Mouse (Mus musculus): ENCODE results near the gene Nrip2. TPM values are rescaled to one million over a fixed set of nuclear protein-coding genes. Genes with fewer than 3 reads are reported as not detected.

Gene Nrip2
- total and polyA plus RNA-seq, 2 experiments from 2014 or later: 1.6 to 8.2 TPM

DNA sequence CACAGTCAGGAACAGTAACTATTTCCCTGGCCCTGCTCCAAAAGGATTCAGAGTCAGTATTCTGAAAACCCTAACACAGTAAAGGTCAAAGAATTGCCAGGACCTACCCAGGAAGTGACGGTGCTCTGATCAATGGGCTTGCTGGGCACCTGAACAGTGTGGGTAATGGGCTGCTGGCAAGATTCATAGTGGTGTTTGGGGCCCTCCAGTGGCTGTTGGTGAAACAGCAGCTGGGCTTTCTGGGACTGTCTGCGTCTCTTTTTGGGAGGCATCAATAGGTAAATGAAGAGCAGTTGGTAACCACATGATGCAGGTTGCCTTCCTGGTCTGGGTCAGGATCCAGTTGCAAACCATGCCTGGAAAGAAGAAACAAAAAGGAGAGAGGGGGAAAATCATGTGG is 40.1 kb upstream of the Nrip2 start:
- no peak overlapping the region for H3K4me2 ChIP-seq (ENCODE audit: low read depth, low read length)
- DNase-seq (ENCODE audit: low spot score) (no peak), ATAC-seq (ENCODE audit: insufficient read depth, low read depth) (no peak)
- no peak overlapping the region for H3K9ac ChIP-seq (replicated peaks; ENCODE audit: low read depth, low read length)
- H3K36me3 ChIP-seq (replicated peaks; ENCODE audit: control insufficient read depth, insufficient read depth, low read length): peaks cover 18% of the 10 kb centered on the region
- H3K9me3 ChIP-seq (replicated peaks; ENCODE audit: control insufficient read depth, low read length): no peaks in the 10 kb centered on the region
- H3K27me3 ChIP-seq (ENCODE audit: control insufficient read depth, insufficient read depth, low read length): no peaks in the 10 kb centered on the region
- peak; percentile 63 for TF ChIP-seq CTCF (IDR thresholded peaks at IDR 0.05; ENCODE audit: low read depth)
- no peak for TF ChIP-seq EP300 (IDR thresholded peaks at IDR 0.05; ENCODE audit: low read depth)
- WGBS: 33% methylated on average over 2 of the region's 2 CpGs
- H3K4me1 ChIP-seq (ENCODE audit: control insufficient read depth, insufficient read depth): peaks cover 25% of the 10 kb centered on the region
- no peak overlapping the region for H3K4me3 ChIP-seq (ENCODE audit: low read depth, low read length)
- no peak overlapping the region for H3K27ac ChIP-seq (ENCODE audit: low read depth)

DNA sequence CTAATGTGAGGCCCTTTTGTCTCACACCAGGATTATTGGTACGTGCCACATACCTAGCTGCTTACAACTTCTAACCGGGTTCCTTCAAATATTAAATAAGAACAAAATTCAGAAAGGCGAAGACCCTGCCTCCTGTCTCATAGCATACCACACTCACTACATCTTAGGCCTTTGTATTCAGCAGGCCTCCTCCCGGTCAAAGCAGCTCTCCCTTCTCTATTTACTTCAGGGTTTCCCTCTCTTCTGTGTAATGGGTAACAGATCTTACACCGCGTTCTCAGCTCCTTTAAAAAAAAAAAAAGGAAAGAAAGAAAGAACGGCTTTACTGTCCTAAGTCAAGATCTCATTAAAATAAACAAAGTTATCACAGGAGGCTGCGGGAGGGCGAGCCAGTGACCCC is 37.2 kb upstream of the Nrip2 start:
- DNase-seq (ENCODE audit: low spot score) (no peak), ATAC-seq (ENCODE audit: insufficient read depth, low read depth) (no peak)
- H3K9ac ChIP-seq (replicated peaks; ENCODE audit: low read depth, low read length): peak overlapping the region; percentile 95
- peaks cover 25% of the 10 kb centered on the region for H3K36me3 ChIP-seq (replicated peaks; ENCODE audit: control insufficient read depth, insufficient read depth, low read length)
- peaks cover 15% of the 10 kb centered on the region; the same call in 1 of the 2 replicates for H3K4me1 ChIP-seq (ENCODE audit: control insufficient read depth, insufficient read depth)
- peak overlapping the region; percentile 99 for H3K4me2 ChIP-seq (ENCODE audit: low read depth, low read length)
- no peaks in the 10 kb centered on the region for H3K27me3 ChIP-seq (ENCODE audit: control insufficient read depth, insufficient read depth, low read length)
- H3K9me3 ChIP-seq (replicated peaks; ENCODE audit: control insufficient read depth, low read length): no peaks in the 10 kb centered on the region
- H3K27ac ChIP-seq (ENCODE audit: low read depth): peak overlapping the region; percentile 91
- TF ChIP-seq EP300 (IDR thresholded peaks at IDR 0.05; ENCODE audit: low read depth): no peak
- no peak for TF ChIP-seq CTCF (IDR thresholded peaks at IDR 0.05; ENCODE audit: low read depth)
- H3K4me3 ChIP-seq (ENCODE audit: low read depth, low read length): peak overlapping the region; percentile 96
- WGBS: 18% methylated on average over 9 of the region's 9 CpGs

DNA sequence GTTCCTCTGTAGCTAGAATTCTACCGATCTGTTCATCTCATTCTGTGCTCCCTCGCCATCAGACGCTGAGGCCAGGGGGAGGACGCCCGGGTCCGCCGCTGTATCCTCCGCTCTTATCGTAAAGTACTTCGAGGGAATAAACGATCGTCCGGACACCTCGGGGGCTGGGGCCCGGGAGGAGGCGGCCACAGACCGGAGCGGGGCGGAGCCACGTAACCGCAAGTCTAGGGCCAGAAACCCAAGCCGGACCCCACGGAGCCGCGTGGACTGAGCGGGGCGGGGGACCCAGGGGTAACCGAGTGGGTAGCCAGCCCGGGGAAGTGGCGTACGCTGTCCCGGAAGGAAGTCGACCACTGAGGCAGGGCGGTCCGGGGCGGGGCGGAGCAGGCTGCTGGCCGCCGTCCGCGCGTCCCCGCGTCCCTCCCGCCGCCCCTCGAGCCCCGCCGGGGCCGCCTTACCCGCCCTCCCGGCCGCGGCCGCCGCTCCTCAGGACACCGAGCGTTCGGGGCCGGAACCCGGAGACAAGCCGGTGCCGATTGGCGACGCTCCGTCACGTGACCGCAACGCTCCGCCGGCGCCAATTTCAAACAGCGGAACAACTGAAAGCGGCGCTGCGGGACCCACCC is 36.6 kb upstream of the Nrip2 start, which contains the start of the genes Rhno1 and Foxm1:
Rhno1 (minus strand) TSS at position 531 of the 626 bp plus-strand sequence.
Foxm1 (plus strand) TSS at position 587 of the 626 bp plus-strand sequence.
- H3K27ac ChIP-seq (ENCODE audit: low read depth): peak within 1 kb of the TSS; percentile 91
- peak; percentile 69 for DNase-seq (ENCODE audit: low spot score)
- peaks cover 26% of the 10 kb centered on the region for H3K36me3 ChIP-seq (replicated peaks; ENCODE audit: control insufficient read depth, insufficient read depth, low read length)
- peak; percentile 86 for ATAC-seq (ENCODE audit: insufficient read depth, low read depth)
- H3K9me3 ChIP-seq (replicated peaks; ENCODE audit: control insufficient read depth, low read length): no peaks in the 10 kb centered on the region
- H3K4me2 ChIP-seq (ENCODE audit: low read depth, low read length): peak within 1 kb of the TSS; percentile 99
- peak within 1 kb of the TSS; percentile 96 for H3K4me3 ChIP-seq (ENCODE audit: low read depth, low read length)
- peak within 1 kb of the TSS; percentile 95 for H3K9ac ChIP-seq (replicated peaks; ENCODE audit: low read depth, low read length)
- no peak for TF ChIP-seq EP300 (IDR thresholded peaks at IDR 0.05; ENCODE audit: low read depth)
- TF ChIP-seq CTCF (IDR thresholded peaks at IDR 0.05; ENCODE audit: low read depth): no peak
- H3K27me3 ChIP-seq (ENCODE audit: control insufficient read depth, insufficient read depth, low read length): no peaks in the 10 kb centered on the region
- H3K4me1 ChIP-seq (ENCODE audit: control insufficient read depth, insufficient read depth): peaks cover 15% of the 10 kb centered on the region; the same call in 1 of the 2 replicates
- WGBS: under 1% methylated on average over 54 of the region's 76 CpGs

- TF ChIP-seq EP300 (IDR thresholded peaks at IDR 0.05; ENCODE audit: low read depth) (no peak), CTCF (IDR thresholded peaks at IDR 0.05; ENCODE audit: low read depth) (no peak)
- DNase-seq (ENCODE audit: low spot score) (no peak), ATAC-seq (ENCODE audit: insufficient read depth, low read depth) (no peak)
- Histone ChIP-seq H3K27ac (ENCODE audit: low read depth) (peak overlapping the region; percentile 91), H3K27me3 (ENCODE audit: control insufficient read depth, insufficient read depth, low read length) (no peaks in the 10 kb centered on the region), H3K4me3 (ENCODE audit: low read depth, low read length) (peak overlapping the region; percentile 96), H3K9ac (replicated peaks; ENCODE audit: low read depth, low read length) (peak overlapping the region; percentile 95), H3K36me3 (replicated peaks; ENCODE audit: control insufficient read depth, insufficient read depth, low read length) (peaks cover 26% of the 10 kb centered on the region), H3K4me2 (ENCODE audit: low read depth, low read length) (peak overlapping the region; percentile 99), H3K9me3 (replicated peaks; ENCODE audit: control insufficient read depth, low read length) (no peaks in the 10 kb centered on the region), H3K4me1 (ENCODE audit: control insufficient read depth, insufficient read depth) (peaks cover 15% of the 10 kb centered on the region; the same call in 1 of the 2 replicates)
- 1% methylated on average over 46 of the region's 46 CpGs for WGBS
These were observed 35.9 kb upstream of the Nrip2 start for GRCm38 (mm10) chr6:128363007-128363825.

DNA sequence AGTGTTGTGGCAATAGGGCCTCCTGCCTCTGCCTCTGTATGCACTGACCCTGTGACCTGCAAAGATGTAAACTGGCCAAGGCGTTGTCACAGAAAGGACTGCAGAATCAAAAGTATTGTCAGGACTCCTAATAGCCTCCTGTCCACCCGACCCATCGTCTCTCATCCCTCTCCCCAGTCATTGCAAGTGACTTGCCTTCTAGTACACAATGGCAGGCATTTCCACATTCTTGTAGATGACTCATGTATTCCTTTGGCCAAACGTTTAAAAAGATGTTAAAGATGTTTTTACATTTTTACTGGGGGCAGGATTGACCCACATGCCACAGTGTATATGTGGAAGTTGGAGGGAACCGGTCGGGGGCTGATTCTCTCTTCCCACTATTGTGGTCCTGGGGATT is 34.4 kb upstream of the Nrip2 start:
- H3K4me3 ChIP-seq (ENCODE audit: low read depth, low read length): no peak overlapping the region
- TF ChIP-seq CTCF (IDR thresholded peaks at IDR 0.05; ENCODE audit: low read depth): no peak
- TF ChIP-seq EP300 (IDR thresholded peaks at IDR 0.05; ENCODE audit: low read depth): no peak
- WGBS: 62% methylated on average over 6 of the region's 6 CpGs
- H3K9me3 ChIP-seq (replicated peaks; ENCODE audit: control insufficient read depth, low read length): no peaks in the 10 kb centered on the region
- H3K36me3 ChIP-seq (replicated peaks; ENCODE audit: control insufficient read depth, insufficient read depth, low read length): peaks cover 33% of the 10 kb centered on the region
- no peak overlapping the region for H3K4me2 ChIP-seq (ENCODE audit: low read depth, low read length)
- no peak for DNase-seq (ENCODE audit: low spot score)
- no peak overlapping the region for H3K27ac ChIP-seq (ENCODE audit: low read depth)
- no peaks in the 10 kb centered on the region for H3K27me3 ChIP-seq (ENCODE audit: control insufficient read depth, insufficient read depth, low read length)
- H3K9ac ChIP-seq (replicated peaks; ENCODE audit: low read depth, low read length): no peak overlapping the region
- peaks cover 15% of the 10 kb centered on the region; the same call in 1 of the 2 replicates for H3K4me1 ChIP-seq (ENCODE audit: control insufficient read depth, insufficient read depth)
- no peak for ATAC-seq (ENCODE audit: insufficient read depth, low read depth)
